Mouse (Mus musculus) lung, adult 2 months (tissue): Measurements from ENCODE around the gene Gga2. TPM values are rescaled to one million over a fixed set of nuclear protein-coding genes. Genes with fewer than 3 reads are reported as not detected.

Experiments
- DNase-seq: peaks from one replicate; pipeline ENCODE4 v3.0.0; 2022
- H3K4me1 ChIP-seq: fragments of 200-500 bp; 2 replicates; pipeline ENCODE4 v1.6.1; 2011; ENCODE audit warnings: low read length; ENCODE audit not compliant: control insufficient read depth, insufficient read depth
- H3K4me3 ChIP-seq: fragments of 200-500 bp; replicated peaks from 2 replicates; pipeline ENCODE3; 2011; ENCODE audit warnings: low read depth, mild to moderate bottlenecking, control low read depth, low read length; ENCODE audit errors: extremely low read depth
- CTCF ChIP-seq: fragments of 200-500 bp; IDR thresholded peaks from 2 replicates; pipeline ENCODE4 v1.5.1; 2011; ENCODE audit warnings: mild to moderate bottlenecking, low read length, control low read depth; ENCODE audit not compliant: insufficient read depth
- POLR2A ChIP-seq: fragments of 200-500 bp; IDR thresholded peaks from 2 replicates; pipeline ENCODE4 v1.6.1; 2011; ENCODE audit warnings: low read depth, mild to moderate bottlenecking, control low read depth, low read length, borderline replicate concordance; ENCODE audit errors: extremely low read depth
- WGBS: fragments of 180-500 bp; shearing (Covaris S2); methylation state at CpG from one replicate; pipeline ENCODE4 v1.1.7; 2018; 5-methylcytosine and 5-hydroxymethylcytosine counted together
- polyA plus RNA-seq: library from polyadenylated mRNA; depleted of rRNA; stranded (reverse); fragments of >200 nt; gene quantifications from 2 replicates; pipeline ENCODE4 v1.2.3, GENCODE M21; 2012

The Gga2 gene
- polyA plus RNA-seq, 1 experiment, result 26.2 TPM

GRCm38 (mm10) chr7:122012949-122013348 lies 8.1 kb downstream of the Gga2 start:
- no peak for TF ChIP-seq CTCF
- no peak for TF ChIP-seq POLR2A
- H3K4me3 ChIP-seq, result no peak overlapping the region

GRCm38 (mm10) chr7:122012370-122012769 lies 8.7 kb downstream of the Gga2 start:
- DNase-seq, result no peak
- Histone ChIP-seq H3K4me1 (no peaks in the 10 kb centered on the region), H3K4me3 (no peak overlapping the region)
- TF ChIP-seq POLR2A (no peak), CTCF (no peak)
- WGBS, result 97% methylated on average over 4 of the region's 4 CpGs

More at GRCm38 (mm10) chr7:122012949-122013348, 8.1 kb downstream of the Gga2 start:
- H3K4me1 ChIP-seq, result no peaks in the 10 kb centered on the region
- DNase-seq, result no peak
- WGBS, result 76% methylated on average over 10 of the region's 10 CpGs

- no peak for DNase-seq
- Histone ChIP-seq H3K4me1 (no peaks in the 10 kb centered on the region), H3K4me3 (no peak overlapping the region)
- TF ChIP-seq POLR2A (no peak), CTCF (no peak)
- 72% methylated on average over 8 of the region's 8 CpGs for WGBS
Measured at GRCm38 (mm10) chr7:122000396-122000795, 20.6 kb downstream of the Gga2 start.

GRCm38 (mm10) chr7:121995961-121996360 lies 25.1 kb downstream of the Gga2 start:
- TF ChIP-seq CTCF (no peak), POLR2A (no peak)
- WGBS, result 87% methylated on average over 5 of the region's 5 CpGs

GRCm38 (mm10) chr7:121981307-121981871 lies 39.6 kb downstream of the Gga2 start, which contains the start of gene Cog7:
TSS of gene Cog7 (minus strand) at chr7:121981711.
- WGBS, result 1% methylated on average over 55 of the region's 55 CpGs
- Histone ChIP-seq H3K4me1 (no peaks in the 10 kb centered on the region), H3K4me3 (peak within 1 kb of the TSS; percentile 78)
- peak; percentile 96 for DNase-seq
- TF ChIP-seq CTCF (no peak), POLR2A (peak; percentile 68; the same call in 1 of the 2 replicates)

More at GRCm38 (mm10) chr7:121995961-121996360, 25.1 kb downstream of the Gga2 start:
- H3K4me1 ChIP-seq, result no peaks in the 10 kb centered on the region
- H3K4me3 ChIP-seq, result no peak overlapping the region
- DNase-seq, result no peak

GRCm38 (mm10) chr7:121975031-121975430 lies 46.0 kb downstream of the Gga2 start:
- peak; percentile 64 for DNase-seq
- no peak for TF ChIP-seq POLR2A
- peak; percentile 57 for TF ChIP-seq CTCF
- WGBS, result 61% methylated on average over 4 of the region's 4 CpGs
- H3K4me1 ChIP-seq, result no peaks in the 10 kb centered on the region
- H3K4me3 ChIP-seq, result no peak overlapping the region

GRCm38 (mm10) chr7:121971698-121972097 lies 49.3 kb downstream of the Gga2 start:
- no peak for TF ChIP-seq CTCF
- no peak for TF ChIP-seq POLR2A
- DNase-seq, result no peak
- Histone ChIP-seq H3K4me3 (no peak overlapping the region), H3K4me1 (no peaks in the 10 kb centered on the region)
- WGBS, result 72% methylated on average over 3 of the region's 3 CpGs

GRCm38 (mm10) chr7:121970250-121970649 lies 50.8 kb downstream of the Gga2 start:
- no peaks in the 10 kb centered on the region for H3K4me1 ChIP-seq
- H3K4me3 ChIP-seq, result no peak overlapping the region
- TF ChIP-seq CTCF, result no peak
- TF ChIP-seq POLR2A, result no peak
- WGBS, result 81% methylated on average over 9 of the region's 9 CpGs
- DNase-seq, result no peak

- TF ChIP-seq CTCF (no peak), POLR2A (no peak)
- Histone ChIP-seq H3K4me3 (no peak overlapping the region), H3K4me1 (no peaks in the 10 kb centered on the region)
- 89% methylated on average over 9 of the region's 9 CpGs for WGBS
- DNase-seq, result no peak
Measured at GRCm38 (mm10) chr7:121968816-121969215, 52.2 kb downstream of the Gga2 start.

- Histone ChIP-seq H3K4me3 (no peak overlapping the region), H3K4me1 (no peaks in the 10 kb centered on the region)
- no peak for DNase-seq
- no peak for TF ChIP-seq POLR2A
- TF ChIP-seq CTCF, result no peak
- WGBS, result 71% methylated on average over 8 of the region's 8 CpGs
Measured at GRCm38 (mm10) chr7:121968242-121968641, 52.8 kb downstream of the Gga2 start.
